Mouse (Mus musculus) lung, postnatal 0 days (tissue): Measurements from ENCODE around the gene Nradd.

Experiments
- CTCF ChIP-seq: IDR thresholded peaks from 2 replicates; pipeline ENCODE4 v1.5.1; 2016; ENCODE audit warnings: antibody characterized with exemption, mild to moderate bottlenecking
- EP300 ChIP-seq: IDR thresholded peaks from 2 replicates; pipeline ENCODE4 v1.6.1; 2016; ENCODE audit warnings: antibody characterized with exemption, mild to moderate bottlenecking, control low read depth

GRCm38 (mm10) chr9:110668601-110669293, 44.5 kb upstream of the Nradd start:
- TF ChIP-seq CTCF (no peak), EP300 (no peak)
